Mouse (Mus musculus) thymus, postnatal 36 days (tissue): ENCODE data around the gene Nat14.

Experiments
- DNase-seq, 2 experiments: peaks; one replicate each; pipeline ENCODE4 v3.0.0; 2022; ENCODE audit warnings: mixed read lengths in 2 of 2

Nat14 gene

GRCm38 (mm10) chr7:4920976-4921823 lies 628 bp upstream of the Nat14 start:
- no peak for DNase-seq

- DNase-seq, result peak; percentile 40 to 52
Measured at GRCm38 (mm10) chr7:4922508-4922907, 680 bp downstream of the Nat14 start.

GRCm38 (mm10) chr7:4922931-4923565 lies 1.2 kb downstream of the Nat14 start:
- no peak for DNase-seq

- no peak for DNase-seq
Measured at GRCm38 (mm10) chr7:4923586-4924364, 1.9 kb downstream of the Nat14 start.

GRCm38 (mm10) chr7:4924483-4924882 lies 2.7 kb downstream of the Nat14 start:
- DNase-seq, result no peak

- no peak for DNase-seq
Measured at GRCm38 (mm10) chr7:4924891-4925301, 3.1 kb downstream of the Nat14 start.

- DNase-seq, result no peak
Measured at GRCm38 (mm10) chr7:4925441-4926381, 3.9 kb downstream of the Nat14 start, which contains the start of gene Ssc5d. Ssc5d (plus strand) TSS chr7:4925785.

- DNase-seq, result no peak
Measured at GRCm38 (mm10) chr7:4926849-4927248, 5.0 kb downstream of the Nat14 start.

- no peak for DNase-seq
Measured at GRCm38 (mm10) chr7:4927711-4928110, 5.9 kb downstream of the Nat14 start.

- DNase-seq, result no peak
Measured at GRCm38 (mm10) chr7:4928323-4928722, 6.5 kb downstream of the Nat14 start.

GRCm38 (mm10) chr7:4933103-4933502 lies 11.3 kb downstream of the Nat14 start:
- DNase-seq, result no peak

- DNase-seq, result no peak
Measured at GRCm38 (mm10) chr7:4934160-4934914, 12.5 kb downstream of the Nat14 start.

- DNase-seq, result no peak
Measured at GRCm38 (mm10) chr7:4936832-4937231, 15.0 kb downstream of the Nat14 start.

- DNase-seq, result no peak
Measured at GRCm38 (mm10) chr7:4937392-4937791, 15.6 kb downstream of the Nat14 start.

- DNase-seq, result peak; percentile 74 to 81
Measured at GRCm38 (mm10) chr7:4938456-4938855, 16.6 kb downstream of the Nat14 start.

- DNase-seq, result peak; percentile 78 to 84
Measured at GRCm38 (mm10) chr7:4940068-4940479, 18.2 kb downstream of the Nat14 start.

GRCm38 (mm10) chr7:4942673-4943072 lies 20.8 kb downstream of the Nat14 start:
- DNase-seq, result no peak

- peak; percentile 89 to 94 for DNase-seq
Measured at GRCm38 (mm10) chr7:4943223-4943815, 21.5 kb downstream of the Nat14 start.

GRCm38 (mm10) chr7:4947855-4948254 lies 26.0 kb downstream of the Nat14 start:
- DNase-seq, result no peak

- DNase-seq, result no peak
Measured at GRCm38 (mm10) chr7:4948386-4948785, 26.6 kb downstream of the Nat14 start.
